Mouse (Mus musculus): ENCODE measurements at regions not wholly inside any gene's neighbourhood (a gene's known extent, or its start where the extent isn't known, plus 50 kb on each side); places are given as distances from the start of the nearest gene placed in this dataset.

GRCm38 (mm10) chr12:71544401-71545159, 234.9 kb downstream of the Dact1 start:
- ATAC-seq (ENCODE audit: low read depth) = peak; percentile 64
- peaks cover 29% of the 10 kb centered on the region for H3K4me1 ChIP-seq (ENCODE audit: control insufficient read depth, insufficient read depth, low read length)
- H3K27me3 ChIP-seq (replicated peaks; ENCODE audit: control insufficient read depth, insufficient read depth, low read length) = no peaks in the 10 kb centered on the region
- no peak overlapping the region for H3K4me2 ChIP-seq (ENCODE audit: low read depth, low read length)
- no peaks in the 10 kb centered on the region for H3K9me3 ChIP-seq (ENCODE audit: control insufficient read depth, low read length)
- H3K36me3 ChIP-seq (ENCODE audit: control insufficient read depth, insufficient read depth, low read length) = no peaks in the 10 kb centered on the region
- H3K4me3 ChIP-seq (ENCODE audit: low read depth, low read length) = no peak overlapping the region
- DNase-seq (ENCODE audit: low spot score) = peak; percentile 78
- peak overlapping the region; percentile 64 for H3K27ac ChIP-seq (replicated peaks; ENCODE audit: low read depth, low read length)
- H3K9ac ChIP-seq (ENCODE audit: low read depth, low read length) = no peak overlapping the region
- WGBS = 28% methylated on average over 8 of the region's 8 CpGs

GRCm38 (mm10) chr12:71546523-71547265, 237.0 kb downstream of the Dact1 start:
- no peaks in the 10 kb centered on the region for H3K27me3 ChIP-seq (replicated peaks; ENCODE audit: control insufficient read depth, insufficient read depth, low read length)
- no peak overlapping the region for H3K4me3 ChIP-seq (ENCODE audit: low read depth, low read length)
- H3K36me3 ChIP-seq (ENCODE audit: control insufficient read depth, insufficient read depth, low read length) = no peaks in the 10 kb centered on the region
- H3K27ac ChIP-seq (replicated peaks; ENCODE audit: low read depth, low read length) = no peak overlapping the region
- no peaks in the 10 kb centered on the region for H3K9me3 ChIP-seq (ENCODE audit: control insufficient read depth, low read length)
- no peak overlapping the region for H3K9ac ChIP-seq (ENCODE audit: low read depth, low read length)
- H3K4me2 ChIP-seq (ENCODE audit: low read depth, low read length) = no peak overlapping the region
- WGBS = 92% methylated on average over 9 of the region's 9 CpGs
- DNase-seq (ENCODE audit: low spot score) = no peak
- no peak for ATAC-seq (ENCODE audit: low read depth)
- peaks cover 29% of the 10 kb centered on the region for H3K4me1 ChIP-seq (ENCODE audit: control insufficient read depth, insufficient read depth, low read length)

- 41% methylated on average over 6 of the region's 6 CpGs for WGBS
- no peak for ATAC-seq (ENCODE audit: low read depth)
- no peaks in the 10 kb centered on the region for H3K36me3 ChIP-seq (ENCODE audit: control insufficient read depth, insufficient read depth, low read length)
Measured at GRCm38 (mm10) chr12:71549336-71549735, 239.7 kb downstream of the Dact1 start.

GRCm38 (mm10) chr12:71554212-71554611, 244.5 kb downstream of the Dact1 start:
- H3K27ac ChIP-seq (replicated peaks; ENCODE audit: low read depth, low read length) = no peak overlapping the region
- H3K4me2 ChIP-seq (ENCODE audit: low read depth, low read length) = no peak overlapping the region
- no peak for ATAC-seq (ENCODE audit: low read depth)
- H3K27me3 ChIP-seq (replicated peaks; ENCODE audit: control insufficient read depth, insufficient read depth, low read length) = no peaks in the 10 kb centered on the region
- H3K4me1 ChIP-seq (ENCODE audit: control insufficient read depth, insufficient read depth, low read length) = no peaks in the 10 kb centered on the region
- WGBS = 71% methylated on average over 2 of the region's 2 CpGs
- H3K9ac ChIP-seq (ENCODE audit: low read depth, low read length) = no peak overlapping the region
- DNase-seq (ENCODE audit: low spot score) = no peak
- no peak overlapping the region for H3K4me3 ChIP-seq (ENCODE audit: low read depth, low read length)
- H3K9me3 ChIP-seq (ENCODE audit: control insufficient read depth, low read length) = no peaks in the 10 kb centered on the region
- H3K36me3 ChIP-seq (ENCODE audit: control insufficient read depth, insufficient read depth, low read length) = no peaks in the 10 kb centered on the region

More at GRCm38 (mm10) chr12:71549336-71549735, 239.7 kb downstream of the Dact1 start:
- no peaks in the 10 kb centered on the region for H3K27me3 ChIP-seq (replicated peaks; ENCODE audit: control insufficient read depth, insufficient read depth, low read length)
- H3K9me3 ChIP-seq (ENCODE audit: control insufficient read depth, low read length) = no peaks in the 10 kb centered on the region
- H3K4me2 ChIP-seq (ENCODE audit: low read depth, low read length) = no peak overlapping the region
- H3K4me1 ChIP-seq (ENCODE audit: control insufficient read depth, insufficient read depth, low read length) = peaks cover 8% of the 10 kb centered on the region; the same call in 1 of the 2 replicates
- DNase-seq (ENCODE audit: low spot score) = peak; percentile 45
- no peak overlapping the region for H3K27ac ChIP-seq (replicated peaks; ENCODE audit: low read depth, low read length)
- no peak overlapping the region for H3K4me3 ChIP-seq (ENCODE audit: low read depth, low read length)
- no peak overlapping the region for H3K9ac ChIP-seq (ENCODE audit: low read depth, low read length)

- 40% methylated on average over 7 of the region's 7 CpGs for WGBS
- Histone ChIP-seq H3K4me3 (ENCODE audit: low read depth, low read length) (no peak overlapping the region), H3K9me3 (ENCODE audit: control insufficient read depth, low read length) (no peaks in the 10 kb centered on the region), H3K27ac (replicated peaks; ENCODE audit: low read depth, low read length) (no peak overlapping the region), H3K36me3 (ENCODE audit: control insufficient read depth, insufficient read depth, low read length) (no peaks in the 10 kb centered on the region), H3K4me2 (ENCODE audit: low read depth, low read length) (no peak overlapping the region), H3K9ac (ENCODE audit: low read depth, low read length) (no peak overlapping the region), H3K4me1 (ENCODE audit: control insufficient read depth, insufficient read depth, low read length) (0 out of 2 replicates have a peak, but pooled peaks cover 5% of the 10 kb centered on the region), H3K27me3 (replicated peaks; ENCODE audit: control insufficient read depth, insufficient read depth, low read length) (no peaks in the 10 kb centered on the region)
- ATAC-seq (ENCODE audit: low read depth) (no peak), DNase-seq (ENCODE audit: low spot score) (no peak)
Measured at GRCm38 (mm10) chr12:71561259-71561658, 251.6 kb downstream of the Dact1 start.

GRCm38 (mm10) chr12:71561918-71562572, 252.4 kb downstream of the Dact1 start:
- H3K27ac ChIP-seq (replicated peaks; ENCODE audit: low read depth, low read length) = no peak overlapping the region
- H3K4me3 ChIP-seq (ENCODE audit: low read depth, low read length) = no peak overlapping the region
- no peaks in the 10 kb centered on the region for H3K9me3 ChIP-seq (ENCODE audit: control insufficient read depth, low read length)
- no peak overlapping the region for H3K4me2 ChIP-seq (ENCODE audit: low read depth, low read length)
- ATAC-seq (ENCODE audit: low read depth) = no peak
- 0 out of 2 replicates have a peak, but pooled peaks cover 5% of the 10 kb centered on the region for H3K4me1 ChIP-seq (ENCODE audit: control insufficient read depth, insufficient read depth, low read length)
- 81% methylated on average over 8 of the region's 8 CpGs for WGBS
- H3K9ac ChIP-seq (ENCODE audit: low read depth, low read length) = no peak overlapping the region
- no peak for DNase-seq (ENCODE audit: low spot score)
- H3K36me3 ChIP-seq (ENCODE audit: control insufficient read depth, insufficient read depth, low read length) = no peaks in the 10 kb centered on the region
- H3K27me3 ChIP-seq (replicated peaks; ENCODE audit: control insufficient read depth, insufficient read depth, low read length) = no peaks in the 10 kb centered on the region

- Histone ChIP-seq H3K27me3 (replicated peaks; ENCODE audit: control insufficient read depth, insufficient read depth, low read length) (no peaks in the 10 kb centered on the region), H3K27ac (replicated peaks; ENCODE audit: low read depth, low read length) (no peak overlapping the region), H3K4me1 (ENCODE audit: control insufficient read depth, insufficient read depth, low read length) (0 out of 2 replicates have a peak, but pooled peaks cover 5% of the 10 kb centered on the region), H3K9me3 (ENCODE audit: control insufficient read depth, low read length) (no peaks in the 10 kb centered on the region), H3K9ac (ENCODE audit: low read depth, low read length) (no peak overlapping the region), H3K4me2 (ENCODE audit: low read depth, low read length) (no peak overlapping the region), H3K4me3 (ENCODE audit: low read depth, low read length) (no peak overlapping the region), H3K36me3 (ENCODE audit: control insufficient read depth, insufficient read depth, low read length) (no peaks in the 10 kb centered on the region)
- DNase-seq (ENCODE audit: low spot score) (no peak), ATAC-seq (ENCODE audit: low read depth) (no peak)
- 85% methylated on average over 4 of the region's 4 CpGs for WGBS
Measured at GRCm38 (mm10) chr12:71563219-71563618, 253.5 kb downstream of the Dact1 start.

- peaks cover 14% of the 10 kb centered on the region; the same call in 1 of the 2 replicates for H3K4me1 ChIP-seq (ENCODE audit: control insufficient read depth, insufficient read depth, low read length)
- no peak for ATAC-seq (ENCODE audit: low read depth)
- WGBS = 100% methylated on average over 3 of the region's 3 CpGs
Measured at GRCm38 (mm10) chr12:71566371-71566770, 256.7 kb downstream of the Dact1 start.

More at GRCm38 (mm10) chr12:71566371-71566770, 256.7 kb downstream of the Dact1 start:
- DNase-seq (ENCODE audit: low spot score) = no peak
- Histone ChIP-seq H3K9me3 (ENCODE audit: control insufficient read depth, low read length) (no peaks in the 10 kb centered on the region), H3K4me2 (ENCODE audit: low read depth, low read length) (no peak overlapping the region), H3K27ac (replicated peaks; ENCODE audit: low read depth, low read length) (no peak overlapping the region), H3K27me3 (replicated peaks; ENCODE audit: control insufficient read depth, insufficient read depth, low read length) (no peaks in the 10 kb centered on the region), H3K4me3 (ENCODE audit: low read depth, low read length) (no peak overlapping the region), H3K9ac (ENCODE audit: low read depth, low read length) (no peak overlapping the region), H3K36me3 (ENCODE audit: control insufficient read depth, insufficient read depth, low read length) (no peaks in the 10 kb centered on the region)
